Mouse (Mus musculus) midbrain, postnatal 0 days (tissue): ENCODE results near the gene Hbb-bs. TPM values are rescaled to one million over a fixed set of nuclear protein-coding genes. Genes with fewer than 3 reads are reported as not detected.

Experiments
- ATAC-seq: fragments of 200-750 bp; cut with Nextera tagmentation; 2 replicates; pipeline ENCODE4 v1.8.0; 2017; ENCODE audit warnings: moderate number of reproducible peaks, mild to moderate bottlenecking, moderate TSS enrichment, moderate library complexity; ENCODE audit not compliant: low FRiP score
- DNase-seq: peaks from one replicate; pipeline ENCODE4 v3.0.0-alpha.2; 2015; ENCODE audit warnings: low spot score
- H3K27ac ChIP-seq: fragments of 300-500 bp; sonication (generic); 2 replicates; pipeline ENCODE4 v1.5.1; 2014; ENCODE audit warnings: low read depth, mild to moderate bottlenecking, low read length, mixed read lengths
- H3K27me3 ChIP-seq: fragments of 300-500 bp; sonication (generic); 2 replicates; pipeline ENCODE4 v1.6.1; 2014; ENCODE audit warnings: low read length, control low read depth, mixed read lengths; ENCODE audit not compliant: insufficient read depth
- H3K36me3 ChIP-seq: fragments of 300-500 bp; sonication (generic); 2 replicates; pipeline ENCODE4 v1.6.1; 2014; ENCODE audit warnings: low read length, control low read depth, mixed read lengths; ENCODE audit not compliant: insufficient read depth
- H3K4me1 ChIP-seq: fragments of 300-500 bp; sonication (generic); 2 replicates; pipeline ENCODE4 v1.6.1; 2014; ENCODE audit warnings: mild to moderate bottlenecking, control low read depth, antibody characterized with exemption, low read length, mixed read lengths; ENCODE audit not compliant: insufficient read depth
- H3K4me2 ChIP-seq: fragments of 300-500 bp; sonication (generic); 2 replicates; pipeline ENCODE4 v1.6.1; 2014; ENCODE audit warnings: low read depth, mild to moderate bottlenecking, low read length, mixed read lengths; ENCODE audit not compliant: poor library complexity, severe bottlenecking
- H3K4me3 ChIP-seq: fragments of 300-500 bp; sonication (generic); 2 replicates; pipeline ENCODE4 v1.5.1; 2014; ENCODE audit warnings: low read depth, mild to moderate bottlenecking, low read length, moderate library complexity
- H3K9ac ChIP-seq: fragments of 300-500 bp; sonication (generic); replicated peaks from 2 replicates; pipeline ENCODE4 v1.6.1; 2014; ENCODE audit warnings: mild to moderate bottlenecking, low read length, moderate library complexity, mixed read lengths; ENCODE audit not compliant: poor library complexity, severe bottlenecking
- H3K9me3 ChIP-seq: fragments of 300-500 bp; sonication (generic); 2 replicates; pipeline ENCODE4 v1.6.1; 2016; ENCODE audit warnings: low read length, control low read depth
- CTCF ChIP-seq: IDR thresholded peaks from 2 replicates; pipeline ENCODE4 v1.5.1; 2016; ENCODE audit warnings: antibody characterized with exemption, mild to moderate bottlenecking
- WGBS: fragments of 180-500 bp; shearing (Covaris S2); extraction: QIAGEN DNeasy Blood & Tissue Kit; methylation state at CpG from one replicate; pipeline ENCODE4 v1.1.7; 2014; 5-methylcytosine and 5-hydroxymethylcytosine counted together
- polyA plus RNA-seq: library from polyadenylated mRNA; unstranded; fragments of >200 nt; fragmentation: Nextera tagmentation; extraction: Ambion mirVana; gene quantifications from 2 replicates; pipeline ENCODE4 v1.2.1, GENCODE M21; 2015
- total RNA-seq: library from RNA; depleted of rRNA; stranded (reverse); fragments of >200 nt; gene quantifications from 2 replicates; pipeline ENCODE4 v1.2.3, GENCODE M21; 2014

Hbb-bs gene
- total and polyA plus RNA-seq, 2 experiments from 2014 or later: 771 to 1,016 TPM

GRCm38 (mm10) chr7:103861531-103861930 lies 33.6 kb upstream of the Hbb-bs start:
- no peak overlapping the region for H3K27ac ChIP-seq
- no peaks in the 10 kb centered on the region for H3K36me3 ChIP-seq
- no peak for ATAC-seq
- H3K9ac ChIP-seq: no peak overlapping the region
- H3K4me2 ChIP-seq: no peak overlapping the region
- no peak for TF ChIP-seq CTCF
- no peak for DNase-seq
- H3K4me3 ChIP-seq: no peak overlapping the region
- H3K4me1 ChIP-seq: no peaks in the 10 kb centered on the region
- H3K27me3 ChIP-seq: no peaks in the 10 kb centered on the region
- H3K9me3 ChIP-seq: no peaks in the 10 kb centered on the region
- WGBS: 82% methylated on average over 3 of the region's 3 CpGs

- ATAC-seq (no peak; the same call in 1 of the 2 replicates), DNase-seq (no peak)
- Histone ChIP-seq H3K36me3 (no peaks in the 10 kb centered on the region), H3K9me3 (no peaks in the 10 kb centered on the region), H3K9ac (no peak overlapping the region), H3K4me2 (no peak overlapping the region), H3K4me1 (no peaks in the 10 kb centered on the region), H3K27ac (no peak overlapping the region), H3K4me3 (no peak overlapping the region), H3K27me3 (no peaks in the 10 kb centered on the region)
- WGBS: 69% methylated on average over 1 of the region's 1 CpGs
- TF ChIP-seq CTCF: no peak
Measured at GRCm38 (mm10) chr7:103860855-103861254, 33.0 kb upstream of the Hbb-bs start.

GRCm38 (mm10) chr7:103859076-103859475 lies 31.2 kb upstream of the Hbb-bs start:
- H3K4me3 ChIP-seq: no peak overlapping the region
- TF ChIP-seq CTCF: no peak
- DNase-seq (no peak), ATAC-seq (no peak)
- 68% methylated on average over 2 of the region's 2 CpGs for WGBS
- no peak overlapping the region for H3K9ac ChIP-seq
- no peaks in the 10 kb centered on the region for H3K36me3 ChIP-seq
- H3K27me3 ChIP-seq: no peaks in the 10 kb centered on the region
- no peaks in the 10 kb centered on the region for H3K9me3 ChIP-seq
- H3K4me1 ChIP-seq: no peaks in the 10 kb centered on the region
- H3K27ac ChIP-seq: no peak overlapping the region
- no peak overlapping the region for H3K4me2 ChIP-seq

- no peaks in the 10 kb centered on the region for H3K27me3 ChIP-seq
- ATAC-seq (no peak), DNase-seq (no peak)
- 82% methylated on average over 1 of the region's 1 CpGs for WGBS
- H3K9me3 ChIP-seq: no peaks in the 10 kb centered on the region
- H3K4me2 ChIP-seq: no peak overlapping the region
- H3K4me3 ChIP-seq: no peak overlapping the region
- no peak for TF ChIP-seq CTCF
- H3K36me3 ChIP-seq: no peaks in the 10 kb centered on the region
- H3K4me1 ChIP-seq: no peaks in the 10 kb centered on the region
- no peak overlapping the region for H3K9ac ChIP-seq
- no peak overlapping the region for H3K27ac ChIP-seq
Measured at GRCm38 (mm10) chr7:103854669-103855068, 26.8 kb upstream of the Hbb-bs start.

- no peak within 1 kb of the TSS for H3K4me2 ChIP-seq
- ATAC-seq (no peak), DNase-seq (no peak)
- H3K36me3 ChIP-seq: no peaks in the 10 kb centered on the region
- no peaks in the 10 kb centered on the region for H3K9me3 ChIP-seq
- H3K4me1 ChIP-seq: no peaks in the 10 kb centered on the region
- WGBS: 72% methylated on average over 2 of the region's 2 CpGs
- no peak within 1 kb of the TSS for H3K27ac ChIP-seq
- TF ChIP-seq CTCF: no peak
- no peak within 1 kb of the TSS for H3K4me3 ChIP-seq
- no peaks in the 10 kb centered on the region for H3K27me3 ChIP-seq
- H3K9ac ChIP-seq: no peak within 1 kb of the TSS
Measured at GRCm38 (mm10) chr7:103853090-103853489, 25.2 kb upstream of the Hbb-bs start, which contains the start of gene Hbb-y. Gene Hbb-y, minus strand, starts transcription at chr7:103853216.

- Histone ChIP-seq H3K4me3 (no peak overlapping the region), H3K27ac (no peak overlapping the region), H3K9me3 (no peaks in the 10 kb centered on the region), H3K4me1 (no peaks in the 10 kb centered on the region), H3K27me3 (no peaks in the 10 kb centered on the region), H3K4me2 (no peak overlapping the region), H3K36me3 (no peaks in the 10 kb centered on the region), H3K9ac (no peak overlapping the region)
- 33% methylated on average over 1 of the region's 2 CpGs for WGBS
- DNase-seq (no peak), ATAC-seq (no peak)
- no peak for TF ChIP-seq CTCF
Measured at GRCm38 (mm10) chr7:103844525-103845325, 16.8 kb upstream of the Hbb-bs start.
